Mouse (Mus musculus): ENCODE data around the gene Kif11. TPM values are rescaled to one million over a fixed set of nuclear protein-coding genes. Genes with fewer than 3 reads are reported as not detected.

Gene Kif11
- polyA plus RNA-seq, 1 experiment from 2014 or later, result 62.6 TPM

GRCm38 (mm10) chr19:37455961-37456360 lies 79.8 kb downstream of the Kif11 start:
- no peak overlapping the region for H3K9ac ChIP-seq
- no peaks in the 10 kb centered on the region for H3K36me3 ChIP-seq
- no peaks in the 10 kb centered on the region for H3K9me3 ChIP-seq
- no peak overlapping the region for H3K4me3 ChIP-seq
- 94% methylated on average over 1 of the region's 1 CpGs for WGBS
- no peak overlapping the region for H3K4me2 ChIP-seq
- H3K27me3 ChIP-seq, result no peaks in the 10 kb centered on the region
- H3K4me1 ChIP-seq, result no peaks in the 10 kb centered on the region
- H3K27ac ChIP-seq, result no peak overlapping the region
- no peak for ATAC-seq (ENCODE audit: insufficient number of reproducible peaks, insufficient read depth, low FRiP score, low TSS enrichment, low read depth)

DNA sequence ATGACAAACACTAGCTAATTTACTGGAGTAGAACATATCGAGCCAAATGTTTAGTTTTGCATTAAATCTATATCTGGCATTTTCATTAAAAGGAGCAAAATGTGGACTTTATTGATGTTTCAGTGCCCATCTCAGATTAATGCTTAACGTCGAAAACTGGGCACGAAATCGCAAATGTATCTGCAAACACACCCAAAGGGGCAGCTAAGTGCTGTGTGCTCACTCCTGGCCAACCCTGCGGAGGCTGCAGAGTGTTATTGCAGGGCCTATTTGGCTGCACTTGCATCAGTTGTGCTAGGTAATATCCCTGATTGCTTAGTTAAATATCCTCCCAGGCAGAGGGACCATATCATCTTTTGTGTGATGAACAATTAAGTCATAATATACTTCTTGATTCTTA lies 81.8 kb downstream of the Kif11 start:
- 81% methylated on average over 6 of the region's 6 CpGs for WGBS
- no peak for ATAC-seq (ENCODE audit: insufficient number of reproducible peaks, insufficient read depth, low FRiP score, low TSS enrichment, low read depth)
- H3K9me3 ChIP-seq, result no peaks in the 10 kb centered on the region
- no peak overlapping the region for H3K9ac ChIP-seq
- no peak overlapping the region for H3K4me2 ChIP-seq
- no peaks in the 10 kb centered on the region for H3K27me3 ChIP-seq
- H3K4me3 ChIP-seq, result no peak overlapping the region
- H3K27ac ChIP-seq, result no peak overlapping the region
- H3K4me1 ChIP-seq, result no peaks in the 10 kb centered on the region
- no peaks in the 10 kb centered on the region for H3K36me3 ChIP-seq

GRCm38 (mm10) chr19:37466403-37466802 lies 90.2 kb downstream of the Kif11 start:
- Histone ChIP-seq H3K4me2 (no peak overlapping the region), H3K4me1 (no peaks in the 10 kb centered on the region), H3K9me3 (no peaks in the 10 kb centered on the region), H3K27me3 (no peaks in the 10 kb centered on the region), H3K4me3 (no peak overlapping the region), H3K9ac (no peak overlapping the region), H3K36me3 (no peaks in the 10 kb centered on the region), H3K27ac (no peak overlapping the region)
- ATAC-seq (ENCODE audit: insufficient number of reproducible peaks, insufficient read depth, low FRiP score, low TSS enrichment, low read depth), result no peak
- 83% methylated on average over 3 of the region's 3 CpGs for WGBS

DNA sequence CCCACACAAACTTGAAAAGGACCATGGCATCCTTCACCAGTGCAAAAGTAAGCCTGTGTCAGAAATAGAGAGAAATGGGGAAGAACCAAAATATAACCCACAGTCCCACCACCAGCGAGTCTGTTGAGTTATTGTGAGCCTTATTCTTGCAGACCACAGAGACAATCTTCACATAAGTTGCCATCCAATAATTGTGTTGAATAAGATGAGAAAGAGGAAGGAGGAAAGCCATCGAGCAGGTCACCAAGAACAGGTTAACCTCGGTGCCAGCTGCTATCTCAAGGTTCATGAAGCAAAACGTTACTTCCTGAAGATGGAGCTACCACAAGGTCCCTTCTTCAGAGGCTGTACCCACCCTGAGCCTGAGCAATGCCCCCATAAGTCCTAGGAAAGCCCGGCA lies 90.8 kb downstream of the Kif11 start:
- no peak for ATAC-seq (ENCODE audit: insufficient number of reproducible peaks, insufficient read depth, low FRiP score, low TSS enrichment, low read depth)
- Histone ChIP-seq H3K36me3 (no peaks in the 10 kb centered on the region), H3K4me1 (no peaks in the 10 kb centered on the region), H3K4me2 (no peak overlapping the region), H3K9me3 (no peaks in the 10 kb centered on the region), H3K4me3 (no peak overlapping the region), H3K9ac (no peak overlapping the region), H3K27me3 (no peaks in the 10 kb centered on the region), H3K27ac (no peak overlapping the region)
- 85% methylated on average over 5 of the region's 5 CpGs for WGBS

- H3K4me3 ChIP-seq, result no peak overlapping the region
- 67% methylated on average over 6 of the region's 6 CpGs for WGBS
- no peaks in the 10 kb centered on the region for H3K27me3 ChIP-seq
- no peak overlapping the region for H3K9ac ChIP-seq
- ATAC-seq (ENCODE audit: insufficient number of reproducible peaks, insufficient read depth, low FRiP score, low TSS enrichment, low read depth), result no peak
- no peaks in the 10 kb centered on the region for H3K9me3 ChIP-seq
- H3K4me2 ChIP-seq, result no peak overlapping the region
- H3K27ac ChIP-seq, result no peak overlapping the region
- H3K4me1 ChIP-seq, result no peaks in the 10 kb centered on the region
- no peaks in the 10 kb centered on the region for H3K36me3 ChIP-seq
These were observed 92.8 kb downstream of the Kif11 start for GRCm38 (mm10) chr19:37468841-37469566.

Other genes starting within 250 kb of the Kif11 start
- gene March5, start 168.9 kb upstream of the Kif11 start, polyA plus RNA-seq (2015; fragmentation: Nextera tagmentation; extraction: Ambion mirVana), result 104 and 111 TPM in 2 replicates
- 1.4 and 1.7 TPM in 2 replicates for gene Cpeb3, start 167.8 kb upstream of the Kif11 start, polyA plus RNA-seq (2015; fragmentation: Nextera tagmentation; extraction: Ambion mirVana)
- 31.9 and 32.8 TPM in 2 replicates for gene Ide, start 38.6 kb upstream of the Kif11 start, polyA plus RNA-seq (2015; fragmentation: Nextera tagmentation; extraction: Ambion mirVana)
- gene Hhex, start 58.4 kb downstream of the Kif11 start, polyA plus RNA-seq (2015; fragmentation: Nextera tagmentation; extraction: Ambion mirVana), result 8.0 and 9.1 TPM in 2 replicates
- 4.3 and 6.0 TPM in 2 replicates for gene Exoc6, start 174.0 kb downstream of the Kif11 start, polyA plus RNA-seq (2015; fragmentation: Nextera tagmentation; extraction: Ambion mirVana)